ENCODE assay signal across 8 mouse cellular contexts in genomic region chr6:13838677-13839344, GRCm38 (mm10). TPM values are rescaled to one million over a fixed set of nuclear protein-coding genes. Genes with fewer than 3 reads are reported as not detected.
DNase-seq lines count a peak whose midpoint lies in the region; ATAC-seq lines count a peak whose summit lies in the region.

No protein-coding gene starts in this region.

- ATAC-seq in granulocyte monocyte progenitor cell, adult 5-6 weeks (replicated peaks; ENCODE audit: poor library complexity, severe bottlenecking): peak; percentile 64

- intact Hi-C loops in left cerebral cortex, postnatal 4 days (cut with DNase I): loop anchor here (10.0 kb wide), 3 partner anchors 164 to 666 kb away; partner anchors contain the start of genes Bmt2 and Tmem168

- DNase-seq in adrenal gland, adult 2 months: peak; percentile 83
- peak; percentile 90 for DNase-seq in embryo, embryonic 11 days
- peak; percentile 39 for DNase-seq in kidney, adult 11 months
- DNase-seq in left cerebral cortex, postnatal 4 days: peak; percentile 86
- peak; percentile 80 for DNase-seq in mesoderm, embryonic 11.5 days (ENCODE audit: low read depth, low spot score)
- DNase-seq in right cerebral cortex, postnatal 25 days: peak; percentile 86
- peak; percentile 58 for DNase-seq in yolk sac, embryonic 10.5 days (ENCODE audit: low spot score)

RNA-seq across cellular contexts. Expression of gene Gpr85, which starts 0.9 kb away (rescaled TPM):
- total RNA-seq in adrenal gland, adult 2 months (2021): 1 to 10 TPM in 1 of 2 experiments, under 1 TPM in 1; 0.75 to 1.2 TPM
- 0.07 and 0.67 TPM in 2 replicates for polyA plus RNA-seq in adrenal gland, adult 2 months (2012; rRNA removed)
- total RNA-seq in granulocyte monocyte progenitor cell, adult 5-6 weeks (2014; fragmentation: Nextera tagmentation): not detected in 2 replicates
- total RNA-seq in granulocyte monocyte progenitor cell, adult 5-6 weeks (2017): 1.2 and 2.5 TPM in 2 replicates
- total RNA-seq in left cerebral cortex, postnatal 4 days (2021): 100 to 1,000 TPM; 122 to 129 TPM

RNA-seq across cellular contexts. Expression of gene 2610001J05Rik, which starts 32.5 kb away (rescaled TPM):
- total RNA-seq in adrenal gland, adult 2 months (2021): 10 to 100 TPM; 32.6 to 50.1 TPM
- polyA plus RNA-seq in adrenal gland, adult 2 months (2012; rRNA removed): 4.4 and 5.6 TPM in 2 replicates
- 55.4 and 67.5 TPM in 2 replicates for total RNA-seq in granulocyte monocyte progenitor cell, adult 5-6 weeks (2014; fragmentation: Nextera tagmentation)
- 87.8 and 102 TPM in 2 replicates for total RNA-seq in granulocyte monocyte progenitor cell, adult 5-6 weeks (2017)
- total RNA-seq in left cerebral cortex, postnatal 4 days (2021): 10 to 100 TPM; 56.7 to 62.7 TPM

Comparison
In these comparisons a context has a peak if more than half of its experiments do, and no peak if none do; other contexts are left out.
1. Peak in every context shown above with its lines: DNase-seq and ATAC-seq.
2. DNase-seq: peak in every context shown above with its lines; median percentile 90 in embryo, embryonic 11 days; 86 in left cerebral cortex, postnatal 4 days; 86 in right cerebral cortex, postnatal 25 days; 83 in adrenal gland, adult 2 months; 80 in mesoderm, embryonic 11.5 days; 58 in yolk sac, embryonic 10.5 days; 39 in kidney, adult 11 months.
3. RNA of gene Gpr85, which starts 0.9 kb away (total RNA-seq): 122 to 129 TPM in left cerebral cortex, postnatal 4 days; 1.2 to 2.5 TPM in granulocyte monocyte progenitor cell, adult 5-6 weeks and 0.75 to 1.2 TPM in adrenal gland, adult 2 months; every median in the first group is over 10 times any median in the second.